Mouse (Mus musculus) thymus, postnatal 36 days (tissue): ENCODE data around the gene Wfdc6a.

Source experiments
- DNase-seq, 2 experiments: peaks; one replicate each; pipeline ENCODE4 v3.0.0; 2022; ENCODE audit warnings: mixed read lengths in 2 of 2

Wfdc6a gene

DNA sequence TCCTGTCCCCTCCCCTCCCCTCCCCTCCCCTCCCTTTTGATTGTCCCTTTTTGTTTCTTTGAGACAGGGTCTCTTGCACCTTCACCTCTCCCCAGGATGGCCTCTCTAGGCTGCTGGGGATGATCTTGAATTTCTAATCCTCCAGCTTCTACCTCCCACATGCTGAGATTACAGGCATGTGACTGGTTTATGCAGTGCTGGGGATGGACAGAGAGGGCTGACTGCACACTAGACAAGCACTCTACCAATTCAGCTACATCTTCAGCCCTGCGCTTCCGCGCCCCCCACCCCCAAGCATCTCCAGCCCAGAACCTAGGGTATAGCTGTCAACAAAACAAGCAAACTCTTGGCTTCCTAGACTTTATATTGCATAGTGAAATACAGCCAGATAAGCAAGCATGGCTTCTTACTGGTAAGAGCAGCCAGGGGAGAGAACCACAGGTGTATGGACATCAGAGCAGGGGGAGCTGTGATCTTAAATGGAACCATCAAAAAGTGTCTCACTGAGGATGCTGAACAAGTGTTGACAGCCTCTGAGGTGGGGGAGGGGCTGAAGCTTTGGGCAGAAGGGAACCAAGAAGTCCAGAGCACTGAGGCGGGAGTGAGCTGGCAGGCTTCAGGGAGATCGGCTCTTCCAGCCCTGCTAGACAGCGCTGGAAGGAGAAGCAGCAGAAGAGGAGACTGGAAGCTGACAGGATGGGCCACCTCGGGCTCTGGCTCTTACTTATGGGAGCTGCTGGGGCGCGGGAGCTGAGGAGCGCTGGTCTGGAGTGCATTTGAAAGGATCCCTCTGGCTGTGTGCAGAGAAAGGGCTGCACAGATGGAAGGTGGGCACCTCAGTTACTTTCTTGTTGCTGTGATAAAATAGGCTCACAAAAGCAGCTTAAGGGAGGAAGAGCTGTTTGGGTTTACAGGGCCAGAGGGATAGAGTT, 35.0 kb downstream of the Wfdc6a start:
- DNase-seq, result no peak

DNA sequence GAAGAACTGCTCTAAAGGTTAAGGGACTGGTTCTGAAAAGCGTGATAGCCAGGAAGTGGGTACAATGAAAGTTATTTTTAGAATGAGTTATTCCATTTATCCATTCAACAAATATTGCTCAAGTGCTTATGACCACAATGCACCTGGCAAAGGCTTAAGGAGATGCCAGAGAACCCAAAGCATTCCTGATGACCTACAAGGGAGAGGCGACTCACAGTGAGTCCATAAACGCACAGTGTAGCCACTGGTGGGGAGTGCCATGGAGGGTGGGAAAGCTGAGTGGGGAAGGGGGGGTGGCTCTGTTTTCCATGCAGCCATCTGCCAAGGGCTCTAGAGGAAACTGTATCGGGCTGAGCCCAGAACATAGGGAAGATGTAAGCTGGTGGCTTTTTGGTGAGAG, 35.9 kb downstream of the Wfdc6a start:
- DNase-seq, result no peak

DNA sequence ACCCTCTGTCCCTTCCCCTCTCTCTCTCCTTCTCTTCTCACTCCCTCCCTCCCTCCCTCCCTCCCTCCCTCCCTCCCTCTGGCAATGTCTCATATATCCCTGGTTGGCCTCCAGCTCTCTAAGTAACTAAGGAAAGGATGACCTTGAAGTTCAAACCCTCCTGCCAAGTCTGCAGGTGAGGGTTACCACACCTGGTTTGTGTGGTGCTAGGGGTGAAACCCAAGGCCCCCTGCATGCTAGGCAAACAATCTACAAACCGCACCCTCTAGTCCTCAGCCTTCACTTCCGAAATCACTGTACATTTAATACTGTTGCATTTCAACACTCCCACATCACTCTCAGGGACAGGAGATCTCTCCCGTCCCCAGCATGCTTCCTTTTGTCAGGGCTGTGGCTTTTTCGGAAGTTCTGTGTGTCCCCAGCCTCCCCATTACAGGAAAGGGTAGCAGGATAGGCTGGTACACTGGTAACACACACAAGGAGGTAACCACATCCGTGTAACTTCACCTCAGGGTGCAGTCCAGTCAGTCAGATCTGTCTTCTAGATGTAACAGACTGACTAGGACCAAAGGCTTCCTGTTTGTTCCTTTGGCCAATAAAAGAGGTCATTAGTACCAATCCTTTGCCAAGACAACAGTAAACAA, 40.7 kb downstream of the Wfdc6a start:
- DNase-seq, result no peak

DNA sequence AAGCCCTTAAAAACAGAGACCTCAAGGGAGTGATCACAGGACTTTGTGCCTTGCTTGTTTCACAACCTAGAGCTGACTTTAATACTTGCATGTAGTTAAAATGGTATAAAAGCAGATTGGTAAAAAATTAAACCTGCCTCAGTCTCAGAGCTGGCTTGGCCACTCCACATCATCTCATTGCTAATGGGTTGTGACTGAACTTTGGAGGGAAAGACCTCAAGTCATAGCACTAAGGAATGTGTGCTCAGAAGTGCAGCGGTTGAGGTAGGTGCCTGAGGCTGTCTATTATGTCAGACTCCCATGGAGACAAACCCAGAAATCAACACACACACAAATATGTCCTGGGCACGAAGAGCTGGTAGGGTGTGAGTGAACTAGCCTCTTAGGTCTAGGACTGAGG, 41.5 kb downstream of the Wfdc6a start:
- DNase-seq, result no peak

DNA sequence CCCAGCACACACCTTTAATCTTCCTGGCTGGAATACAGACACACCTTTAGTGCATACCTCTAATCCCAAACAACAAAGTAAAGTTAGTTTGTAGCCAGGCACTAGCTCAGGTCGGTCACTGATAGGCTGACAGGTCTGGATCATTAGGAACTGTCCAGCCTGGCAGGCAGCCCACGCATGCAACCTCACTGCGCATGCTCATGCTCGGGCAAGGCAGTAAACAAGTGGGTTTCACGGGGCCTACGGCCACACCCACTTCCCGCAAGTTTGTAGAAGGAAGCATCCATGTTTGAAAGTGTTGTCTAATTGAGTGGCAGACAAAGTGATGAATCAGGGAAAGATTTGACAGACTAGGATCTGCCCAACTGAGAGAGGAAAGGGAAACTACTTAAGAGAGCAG, 42.6 kb downstream of the Wfdc6a start:
- DNase-seq, result no peak

DNA sequence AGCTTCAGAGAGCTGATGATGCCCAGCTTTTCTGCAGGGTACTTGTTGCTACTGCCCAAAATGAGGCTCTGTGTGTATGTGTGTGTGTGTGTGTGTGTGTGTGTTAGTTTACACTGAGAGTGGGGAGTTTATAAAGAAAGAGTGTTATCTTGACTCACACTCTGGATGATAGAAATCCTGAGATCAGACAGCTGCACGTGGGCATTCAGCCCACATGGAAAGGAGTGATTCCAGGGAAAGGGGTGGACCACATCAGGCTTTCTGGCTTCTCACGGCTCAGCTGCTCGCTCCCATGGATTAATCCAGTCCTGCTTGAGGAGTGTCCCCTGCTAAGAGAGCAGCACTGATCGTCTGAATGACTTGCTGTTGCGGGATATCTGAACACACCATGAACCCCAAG, 43.1 kb downstream of the Wfdc6a start:
- no peak for DNase-seq

DNA sequence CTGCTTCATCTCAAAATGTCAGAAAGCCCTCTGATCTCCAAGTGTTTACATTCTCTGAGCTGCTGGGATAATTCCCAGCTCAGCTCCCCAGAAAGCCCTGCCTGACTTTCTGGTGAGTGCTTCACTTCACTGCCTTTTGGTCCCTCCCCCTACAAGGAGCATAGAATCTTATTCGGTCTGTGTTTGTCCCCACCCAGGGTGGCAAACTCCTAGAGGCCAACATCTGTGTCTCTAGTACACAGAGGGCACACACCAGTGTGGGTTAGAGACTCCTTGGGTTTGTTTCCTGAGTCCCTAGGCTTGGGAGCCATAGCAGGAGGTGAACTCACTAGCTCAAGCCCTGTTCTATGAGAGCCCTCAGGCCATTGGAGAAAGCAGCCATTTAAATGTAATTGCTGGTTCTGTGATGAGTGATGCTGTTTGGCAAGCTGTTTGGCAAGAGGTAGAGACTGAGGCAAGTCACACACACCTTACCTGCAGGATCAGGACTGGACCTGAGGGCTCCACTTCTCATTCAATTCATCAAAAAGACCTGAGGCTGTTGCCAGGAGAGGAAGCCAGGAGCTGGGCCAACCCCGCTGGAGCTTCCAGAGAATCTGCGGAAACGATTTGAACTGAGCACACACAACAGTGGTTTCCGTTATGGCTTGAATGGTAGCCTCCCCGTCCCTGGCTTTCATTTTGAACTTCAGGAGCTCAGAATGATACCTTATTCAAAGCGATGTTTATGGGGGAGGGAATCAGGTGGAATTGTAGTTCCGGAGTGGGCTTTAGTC, 44.4 kb downstream of the Wfdc6a start:
- DNase-seq, result no peak

DNA sequence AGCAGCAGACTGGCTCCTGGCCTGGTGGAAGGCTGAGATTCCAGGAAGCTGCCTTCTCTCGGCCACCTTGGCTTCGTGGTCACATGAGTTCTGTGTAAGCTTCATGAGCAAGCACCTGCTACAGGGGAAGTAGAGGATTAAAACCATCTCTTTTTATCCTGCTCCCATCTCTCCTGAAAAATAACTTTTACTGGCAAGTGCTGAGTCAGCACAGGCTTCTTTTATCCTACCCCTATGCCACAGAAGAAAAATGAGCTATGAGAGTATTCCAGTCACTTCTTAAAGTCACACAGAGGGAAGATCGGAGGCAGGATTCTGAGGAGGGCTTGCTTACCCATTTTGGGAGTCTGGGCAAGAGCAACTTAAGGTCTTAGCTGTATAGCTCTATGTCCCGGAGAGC, 48.2 kb downstream of the Wfdc6a start:
- DNase-seq, result no peak

DNA sequence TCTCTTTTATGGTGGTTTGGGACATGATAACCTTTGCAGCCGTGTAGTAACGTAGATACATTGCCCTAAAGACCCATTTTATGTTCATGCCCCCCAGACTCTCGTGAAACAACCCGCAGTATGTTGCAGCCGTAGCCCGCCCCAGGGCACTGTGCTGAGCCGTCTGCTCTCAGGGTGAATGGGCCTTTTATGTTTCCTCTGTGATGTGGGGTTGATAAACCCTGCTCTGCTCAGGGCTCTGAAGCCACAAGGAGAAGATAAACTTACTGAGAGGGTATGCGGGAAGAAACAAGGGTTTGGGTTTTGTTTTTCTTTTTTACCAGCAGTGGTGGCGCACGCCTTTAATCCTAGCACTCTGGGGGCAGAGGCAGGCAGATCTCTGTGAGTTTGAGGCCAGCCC, 50.9 kb downstream of the Wfdc6a start:
- peak in 1 of 2 experiments; percentile 25 for DNase-seq

DNA sequence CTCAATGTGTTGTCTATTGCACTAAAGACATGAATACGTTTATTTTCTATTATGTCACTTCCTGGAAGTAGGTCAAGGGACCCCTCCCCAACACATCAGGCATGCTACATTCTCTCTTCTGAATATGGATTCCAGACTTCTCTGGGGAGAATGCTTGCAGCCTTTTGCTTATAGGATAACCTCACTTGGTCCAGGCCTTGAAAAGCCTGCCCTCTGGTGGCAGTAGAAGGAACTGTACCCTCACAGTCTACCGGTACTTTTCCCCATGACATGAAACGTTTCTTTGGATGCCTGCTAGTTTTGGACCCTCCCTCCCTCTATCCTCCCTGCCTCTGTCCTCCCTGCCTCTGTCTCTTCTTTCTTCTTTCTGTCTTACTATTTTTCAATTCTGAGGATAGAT, 54.1 kb downstream of the Wfdc6a start:
- peak; percentile 60 to 65 for DNase-seq
